Mouse (Mus musculus) liver, postnatal 0 days (tissue): ENCODE data around the gene Mafb. TPM values are rescaled to one million over a fixed set of nuclear protein-coding genes. Genes with fewer than 3 reads are reported as not detected.

Experiments used
- ATAC-seq: fragments of 200-750 bp; cut with Nextera tagmentation; 2 replicates; pipeline ENCODE4 v1.8.0; 2017; ENCODE audit warnings: mild to moderate bottlenecking, moderate library complexity
- DNase-seq: peaks from one replicate; pipeline ENCODE4 v3.0.0-alpha.2; 2016
- H3K27ac ChIP-seq: fragments of 300-500 bp; sonication (generic); 2 replicates; pipeline ENCODE4 v1.5.1; 2014; ENCODE audit warnings: antibody characterized with exemption, moderate library complexity, mild to moderate bottlenecking, low read depth
- H3K27me3 ChIP-seq: fragments of 300-500 bp; sonication (generic); 2 replicates; pipeline ENCODE4 v1.6.1; 2014; ENCODE audit warnings: low read length, control low read depth, mixed read lengths; ENCODE audit not compliant: insufficient read depth
- H3K36me3 ChIP-seq: fragments of 300-500 bp; sonication (generic); replicated peaks from 2 replicates; pipeline ENCODE4 v1.6.1; 2014; ENCODE audit warnings: mild to moderate bottlenecking, control low read depth, low read length, moderate library complexity, mixed read lengths; ENCODE audit not compliant: insufficient read depth
- H3K4me1 ChIP-seq: fragments of 300-500 bp; sonication (generic); 2 replicates; pipeline ENCODE4 v1.6.1; 2014; ENCODE audit warnings: antibody characterized with exemption, mild to moderate bottlenecking, control low read depth; ENCODE audit not compliant: insufficient read depth
- H3K4me2 ChIP-seq: fragments of 300-500 bp; sonication (generic); 2 replicates; pipeline ENCODE4 v1.6.1; 2014; ENCODE audit warnings: low read depth, mild to moderate bottlenecking, low read length, moderate library complexity, mixed read lengths
- H3K4me3 ChIP-seq: fragments of 300-500 bp; sonication (generic); 2 replicates; pipeline ENCODE4 v1.5.1; 2014; ENCODE audit warnings: low read depth, low read length
- H3K9ac ChIP-seq: fragments of 300-500 bp; sonication (generic); replicated peaks from 2 replicates; pipeline ENCODE4 v1.6.1; 2014; ENCODE audit warnings: mild to moderate bottlenecking, moderate library complexity
- H3K9me3 ChIP-seq: fragments of 300-500 bp; sonication (generic); 2 replicates; pipeline ENCODE4 v1.6.1; 2016; ENCODE audit warnings: mild to moderate bottlenecking, control low read depth, low read length, mixed read lengths
- CTCF ChIP-seq: sonication (generic); IDR thresholded peaks from 2 replicates; pipeline ENCODE4 v1.5.1; 2016; ENCODE audit warnings: antibody characterized with exemption, low read depth
- EP300 ChIP-seq: IDR thresholded peaks from 2 replicates; pipeline ENCODE4 v1.6.1; 2016; ENCODE audit warnings: antibody characterized with exemption, low read depth, mild to moderate bottlenecking
- WGBS: fragments of 180-500 bp; shearing (Covaris S2); extraction: QIAGEN DNeasy Blood & Tissue Kit; methylation state at CpG from one replicate; pipeline ENCODE4 v1.1.7; 2014; ENCODE audit not compliant: insufficient replicate concordance; 5-methylcytosine and 5-hydroxymethylcytosine counted together
- polyA plus RNA-seq: library from polyadenylated mRNA; unstranded; fragments of >200 nt; fragmentation: Nextera tagmentation; extraction: Ambion mirVana; gene quantifications from 2 replicates; pipeline ENCODE4 v1.2.1, GENCODE M21; 2015

Mafb gene
- polyA plus RNA-seq, 1 experiment from 2014 or later: 9.2 TPM

GRCm38 (mm10) chr2:160348072-160348604 lies 18.7 kb downstream of the Mafb start:
- H3K9ac ChIP-seq: no peak overlapping the region
- WGBS: 51% methylated on average over 4 of the region's 4 CpGs
- no peak for TF ChIP-seq CTCF
- 0 out of 2 replicates have a peak, but pooled peaks have one; percentile 11 for TF ChIP-seq EP300
- DNase-seq: peak; percentile 45
- H3K36me3 ChIP-seq: no peaks in the 10 kb centered on the region
- no peak for ATAC-seq
- no peaks in the 10 kb centered on the region for H3K9me3 ChIP-seq
- H3K27me3 ChIP-seq: no peaks in the 10 kb centered on the region
- peaks cover 12% of the 10 kb centered on the region for H3K4me1 ChIP-seq
- no peak overlapping the region for H3K27ac ChIP-seq
- no peak overlapping the region for H3K4me2 ChIP-seq
- H3K4me3 ChIP-seq: no peak overlapping the region

- H3K36me3 ChIP-seq: no peaks in the 10 kb centered on the region
- H3K4me1 ChIP-seq: peaks cover 8% of the 10 kb centered on the region
- H3K4me3 ChIP-seq: no peak overlapping the region
- no peak overlapping the region for H3K4me2 ChIP-seq
- no peak for TF ChIP-seq CTCF
- no peak for TF ChIP-seq EP300
- H3K27me3 ChIP-seq: no peaks in the 10 kb centered on the region
- no peaks in the 10 kb centered on the region for H3K9me3 ChIP-seq
- no peak overlapping the region for H3K27ac ChIP-seq
- DNase-seq (no peak), ATAC-seq (no peak)
- H3K9ac ChIP-seq: no peak overlapping the region
Measured at GRCm38 (mm10) chr2:160345644-160346043, 21.2 kb downstream of the Mafb start.

- 35% methylated on average over 4 of the region's 4 CpGs for WGBS
- TF ChIP-seq EP300 (no peak), CTCF (no peak)
- ATAC-seq: no peak
Measured at GRCm38 (mm10) chr2:160340121-160340520, 26.7 kb downstream of the Mafb start.

GRCm38 (mm10) chr2:160339595-160339994 lies 27.3 kb downstream of the Mafb start:
- Histone ChIP-seq H3K36me3 (no peaks in the 10 kb centered on the region), H3K9ac (no peak overlapping the region), H3K9me3 (no peaks in the 10 kb centered on the region), H3K4me1 (no peaks in the 10 kb centered on the region), H3K4me2 (no peak overlapping the region), H3K4me3 (no peak overlapping the region), H3K27ac (no peak overlapping the region), H3K27me3 (no peaks in the 10 kb centered on the region)
- DNase-seq: peak; percentile 57
- ATAC-seq: peak; percentile 94
- TF ChIP-seq EP300 (peak; percentile 79), CTCF (no peak)
- WGBS: 67% methylated on average over 5 of the region's 5 CpGs

More at GRCm38 (mm10) chr2:160340121-160340520, 26.7 kb downstream of the Mafb start:
- Histone ChIP-seq H3K4me1 (no peaks in the 10 kb centered on the region), H3K4me3 (no peak overlapping the region), H3K9me3 (no peaks in the 10 kb centered on the region), H3K27ac (no peak overlapping the region), H3K9ac (no peak overlapping the region), H3K4me2 (no peak overlapping the region), H3K36me3 (no peaks in the 10 kb centered on the region), H3K27me3 (no peaks in the 10 kb centered on the region)
- no peak for DNase-seq

- Histone ChIP-seq H3K9me3 (no peaks in the 10 kb centered on the region), H3K4me1 (0 out of 2 replicates have a peak, but pooled peaks cover 2% of the 10 kb centered on the region), H3K9ac (no peak overlapping the region), H3K4me3 (no peak overlapping the region), H3K27me3 (no peaks in the 10 kb centered on the region), H3K27ac (no peak overlapping the region), H3K36me3 (no peaks in the 10 kb centered on the region), H3K4me2 (no peak overlapping the region)
- ATAC-seq (no peak), DNase-seq (no peak)
- no peak for TF ChIP-seq CTCF
- no peak for TF ChIP-seq EP300
- whole genome bisulfite sequencing: 47% methylated on average over 2 of the region's 2 CpGs
Measured at GRCm38 (mm10) chr2:160336053-160336452, 30.8 kb downstream of the Mafb start.

- Histone ChIP-seq H3K9me3 (no peaks in the 10 kb centered on the region), H3K4me3 (no peak overlapping the region), H3K4me1 (0 out of 2 replicates have a peak, but pooled peaks cover 2% of the 10 kb centered on the region), H3K27me3 (no peaks in the 10 kb centered on the region), H3K4me2 (no peak overlapping the region), H3K27ac (no peak overlapping the region), H3K36me3 (no peaks in the 10 kb centered on the region), H3K9ac (no peak overlapping the region)
- TF ChIP-seq EP300 (no peak), CTCF (no peak)
- DNase-seq (no peak), ATAC-seq (no peak)
- whole genome bisulfite sequencing: 24% methylated on average over 1 of the region's 1 CpGs
Measured at GRCm38 (mm10) chr2:160335043-160335442, 31.8 kb downstream of the Mafb start.
